Mouse (Mus musculus): ENCODE data around the gene Fnbp1. TPM values are rescaled to one million over a fixed set of nuclear protein-coding genes. Genes with fewer than 3 reads are reported as not detected.
A peak's percentile ranks its signal among the peaks of the same experiment; 100 is the strongest.

Fnbp1 gene
- polyA plus RNA-seq, 1 experiment from 2014 or later, result 34.1 TPM

GRCm38 (mm10) chr2:31036811-31037210 lies 105.0 kb downstream of the Fnbp1 start:
- WGBS, result 97% methylated on average over 6 of the region's 6 CpGs
- Histone ChIP-seq H3K9ac (replicated peaks) (no peak overlapping the region), H3K27ac (replicated peaks) (no peak overlapping the region), H3K27me3 (replicated peaks) (no peaks in the 10 kb centered on the region), H3K9me3 (replicated peaks) (no peaks in the 10 kb centered on the region), H3K4me2 (no peak overlapping the region), H3K4me3 (replicated peaks) (no peak overlapping the region), H3K36me3 (peaks cover 82% of the 10 kb centered on the region), H3K4me1 (no peaks in the 10 kb centered on the region)
- ATAC-seq (ENCODE audit: low FRiP score), result no peak

GRCm38 (mm10) chr2:31031972-31032371 lies 109.8 kb downstream of the Fnbp1 start:
- Histone ChIP-seq H3K4me3 (replicated peaks) (no peak overlapping the region), H3K36me3 (peaks cover 80% of the 10 kb centered on the region), H3K27ac (replicated peaks) (no peak overlapping the region), H3K9ac (replicated peaks) (no peak overlapping the region), H3K9me3 (replicated peaks) (no peaks in the 10 kb centered on the region), H3K4me2 (no peak overlapping the region), H3K4me1 (no peaks in the 10 kb centered on the region), H3K27me3 (replicated peaks) (no peaks in the 10 kb centered on the region)
- ATAC-seq (ENCODE audit: low FRiP score), result no peak
- 90% methylated on average over 7 of the region's 7 CpGs for WGBS

- Histone ChIP-seq H3K4me3 (replicated peaks) (no peak overlapping the region), H3K36me3 (peaks cover 45% of the 10 kb centered on the region), H3K9ac (replicated peaks) (no peak overlapping the region), H3K4me2 (no peak overlapping the region), H3K27me3 (replicated peaks) (no peaks in the 10 kb centered on the region), H3K9me3 (replicated peaks) (no peaks in the 10 kb centered on the region), H3K27ac (replicated peaks) (no peak overlapping the region), H3K4me1 (peaks cover 5% of the 10 kb centered on the region; the same call in 1 of the 2 replicates)
- ATAC-seq (ENCODE audit: low FRiP score), result no peak
- 69% methylated on average over 8 of the region's 8 CpGs for WGBS
Observed at GRCm38 (mm10) chr2:31026642-31027041, 115.2 kb downstream of the Fnbp1 start.

- no peak overlapping the region for H3K9ac ChIP-seq (replicated peaks)
- 84% methylated on average over 3 of the region's 3 CpGs for WGBS
- peaks cover 5% of the 10 kb centered on the region; the same call in 1 of the 2 replicates for H3K4me1 ChIP-seq
Observed at GRCm38 (mm10) chr2:31025458-31025857, 116.3 kb downstream of the Fnbp1 start.

GRCm38 (mm10) chr2:31024618-31025370 lies 117.0 kb downstream of the Fnbp1 start:
- no peaks in the 10 kb centered on the region for H3K9me3 ChIP-seq (replicated peaks)
- H3K27ac ChIP-seq (replicated peaks), result no peak overlapping the region
- H3K27me3 ChIP-seq (replicated peaks), result no peaks in the 10 kb centered on the region
- H3K4me1 ChIP-seq, result peaks cover 5% of the 10 kb centered on the region; the same call in 1 of the 2 replicates
- no peak overlapping the region for H3K9ac ChIP-seq (replicated peaks)
- no peak overlapping the region for H3K4me3 ChIP-seq (replicated peaks)
- H3K4me2 ChIP-seq, result no peak overlapping the region
- peaks cover 50% of the 10 kb centered on the region for H3K36me3 ChIP-seq
- peak; percentile 47; the same call in 1 of the 2 replicates for ATAC-seq (ENCODE audit: low FRiP score)
- 26% methylated on average over 5 of the region's 5 CpGs for WGBS

More at GRCm38 (mm10) chr2:31025458-31025857, 116.3 kb downstream of the Fnbp1 start:
- H3K4me3 ChIP-seq (replicated peaks), result no peak overlapping the region
- peaks cover 47% of the 10 kb centered on the region for H3K36me3 ChIP-seq
- H3K27ac ChIP-seq (replicated peaks), result no peak overlapping the region
- H3K4me2 ChIP-seq, result no peak overlapping the region
- no peak; the same call in 1 of the 2 replicates for ATAC-seq (ENCODE audit: low FRiP score)
- H3K27me3 ChIP-seq (replicated peaks), result no peaks in the 10 kb centered on the region
- H3K9me3 ChIP-seq (replicated peaks), result no peaks in the 10 kb centered on the region

GRCm38 (mm10) chr2:31023940-31024339 lies 117.9 kb downstream of the Fnbp1 start:
- H3K36me3 ChIP-seq, result peaks cover 58% of the 10 kb centered on the region
- no peak overlapping the region for H3K4me2 ChIP-seq
- H3K9me3 ChIP-seq (replicated peaks), result no peaks in the 10 kb centered on the region
- H3K27ac ChIP-seq (replicated peaks), result no peak overlapping the region
- H3K27me3 ChIP-seq (replicated peaks), result no peaks in the 10 kb centered on the region
- H3K4me3 ChIP-seq (replicated peaks), result no peak overlapping the region
- H3K9ac ChIP-seq (replicated peaks), result no peak overlapping the region
- peaks cover 5% of the 10 kb centered on the region; the same call in 1 of the 2 replicates for H3K4me1 ChIP-seq
- 80% methylated on average over 5 of the region's 5 CpGs for WGBS
- no peak for ATAC-seq (ENCODE audit: low FRiP score)

GRCm38 (mm10) chr2:31020202-31020601 lies 121.6 kb downstream of the Fnbp1 start:
- Histone ChIP-seq H3K36me3 (peaks cover 70% of the 10 kb centered on the region), H3K27ac (replicated peaks) (no peak overlapping the region), H3K9me3 (replicated peaks) (no peaks in the 10 kb centered on the region), H3K27me3 (replicated peaks) (no peaks in the 10 kb centered on the region), H3K4me3 (replicated peaks) (no peak overlapping the region), H3K4me1 (peaks cover 5% of the 10 kb centered on the region; the same call in 1 of the 2 replicates), H3K4me2 (no peak overlapping the region), H3K9ac (replicated peaks) (no peak overlapping the region)
- no peak for ATAC-seq (ENCODE audit: low FRiP score)
- WGBS, result 89% methylated on average over 2 of the region's 2 CpGs

- Histone ChIP-seq H3K4me2 (no peak overlapping the region), H3K36me3 (peaks cover 76% of the 10 kb centered on the region), H3K27ac (replicated peaks) (no peak overlapping the region), H3K4me3 (replicated peaks) (no peak overlapping the region), H3K27me3 (replicated peaks) (no peaks in the 10 kb centered on the region), H3K9ac (replicated peaks) (no peak overlapping the region), H3K4me1 (no peaks in the 10 kb centered on the region), H3K9me3 (replicated peaks) (no peaks in the 10 kb centered on the region)
- 92% methylated on average over 8 of the region's 8 CpGs for WGBS
- ATAC-seq (ENCODE audit: low FRiP score), result no peak
Observed at GRCm38 (mm10) chr2:31019011-31019410, 122.8 kb downstream of the Fnbp1 start.

- H3K27ac ChIP-seq (replicated peaks), result no peak overlapping the region
- no peak overlapping the region for H3K4me3 ChIP-seq (replicated peaks)
- H3K36me3 ChIP-seq, result peaks cover 76% of the 10 kb centered on the region
- H3K4me1 ChIP-seq, result no peaks in the 10 kb centered on the region
- H3K27me3 ChIP-seq (replicated peaks), result no peaks in the 10 kb centered on the region
- 90% methylated on average over 8 of the region's 8 CpGs for WGBS
- no peak overlapping the region for H3K4me2 ChIP-seq
- no peaks in the 10 kb centered on the region for H3K9me3 ChIP-seq (replicated peaks)
- H3K9ac ChIP-seq (replicated peaks), result no peak overlapping the region
- ATAC-seq (ENCODE audit: low FRiP score), result no peak
Observed at GRCm38 (mm10) chr2:31018519-31018918, 123.3 kb downstream of the Fnbp1 start.

- no peak for ATAC-seq (ENCODE audit: low FRiP score)
- Histone ChIP-seq H3K9ac (replicated peaks) (no peak overlapping the region), H3K4me2 (no peak overlapping the region), H3K36me3 (peaks cover 81% of the 10 kb centered on the region), H3K27me3 (replicated peaks) (no peaks in the 10 kb centered on the region), H3K4me3 (replicated peaks) (no peak overlapping the region), H3K9me3 (replicated peaks) (no peaks in the 10 kb centered on the region), H3K4me1 (no peaks in the 10 kb centered on the region), H3K27ac (replicated peaks) (no peak overlapping the region)
- WGBS, result 96% methylated on average over 18 of the region's 18 CpGs
Observed at GRCm38 (mm10) chr2:31017625-31018317, 124.0 kb downstream of the Fnbp1 start.

- no peak overlapping the region for H3K27ac ChIP-seq (replicated peaks)
- H3K9ac ChIP-seq (replicated peaks), result no peak overlapping the region
- 82% methylated on average over 14 of the region's 14 CpGs for WGBS
- H3K9me3 ChIP-seq (replicated peaks), result no peaks in the 10 kb centered on the region
- ATAC-seq (ENCODE audit: low FRiP score), result no peak
- peaks cover 73% of the 10 kb centered on the region for H3K36me3 ChIP-seq
- H3K4me3 ChIP-seq (replicated peaks), result no peak overlapping the region
- no peaks in the 10 kb centered on the region for H3K27me3 ChIP-seq (replicated peaks)
- no peak overlapping the region for H3K4me2 ChIP-seq
- no peaks in the 10 kb centered on the region for H3K4me1 ChIP-seq
Observed at GRCm38 (mm10) chr2:31013371-31014120, 128.3 kb downstream of the Fnbp1 start.

Measured in neural tube, embryonic 15.5 days (tissue).